Mouse (Mus musculus) retina, embryonic 14.5 days (tissue): ENCODE measurements around the gene Magi1.
A peak's percentile ranks its signal among the peaks of the same experiment; 100 is the strongest.

Source experiments
- DNase-seq: peaks from one replicate; pipeline ENCODE4 v3.0.0-alpha.2; 2015; ENCODE audit warnings: low spot score

Magi1 gene

GRCm38 (mm10) chr6:93726829-93727455 is 556.8 kb downstream of the Magi1 start:
- DNase-seq: peak; percentile 51

GRCm38 (mm10) chr6:93726121-93726520 is 557.6 kb downstream of the Magi1 start:
- DNase-seq: no peak

- DNase-seq: peak; percentile 32
These were observed 559.0 kb downstream of the Magi1 start for GRCm38 (mm10) chr6:93724749-93725148.

- no peak for DNase-seq
These were observed 560.5 kb downstream of the Magi1 start for GRCm38 (mm10) chr6:93723226-93723625.

- no peak for DNase-seq
These were observed 564.2 kb downstream of the Magi1 start for GRCm38 (mm10) chr6:93719532-93719931.

GRCm38 (mm10) chr6:93718385-93718784 is 565.3 kb downstream of the Magi1 start:
- DNase-seq: peak; percentile 22

- peak; percentile 48 for DNase-seq
These were observed 565.8 kb downstream of the Magi1 start for GRCm38 (mm10) chr6:93717826-93718375.

- peak; percentile 42 for DNase-seq
These were observed 566.8 kb downstream of the Magi1 start for GRCm38 (mm10) chr6:93716686-93717625.

GRCm38 (mm10) chr6:93715181-93716180 is 568.2 kb downstream of the Magi1 start:
- DNase-seq: peak; percentile 66

GRCm38 (mm10) chr6:93704350-93704749 is 579.4 kb downstream of the Magi1 start:
- no peak for DNase-seq

- no peak for DNase-seq
These were observed 584.3 kb downstream of the Magi1 start for GRCm38 (mm10) chr6:93699436-93699835.

GRCm38 (mm10) chr6:93697956-93698355 is 585.8 kb downstream of the Magi1 start:
- no peak for DNase-seq

- DNase-seq: no peak
These were observed 605.0 kb downstream of the Magi1 start for GRCm38 (mm10) chr6:93678766-93679165.

- no peak for DNase-seq
These were observed 617.0 kb downstream of the Magi1 start for GRCm38 (mm10) chr6:93666731-93667130.

- DNase-seq: no peak
These were observed 618.5 kb downstream of the Magi1 start for GRCm38 (mm10) chr6:93665056-93665805.

GRCm38 (mm10) chr6:93661139-93661538 is 622.6 kb downstream of the Magi1 start:
- no peak for DNase-seq

GRCm38 (mm10) chr6:93659534-93659933 is 624.2 kb downstream of the Magi1 start:
- DNase-seq: no peak

GRCm38 (mm10) chr6:93657187-93657974 is 626.3 kb downstream of the Magi1 start:
- peak; percentile 77 for DNase-seq

- no peak for DNase-seq
These were observed 635.0 kb downstream of the Magi1 start for GRCm38 (mm10) chr6:93648581-93649230.
